Mouse (Mus musculus): ENCODE data around the gene Slc25a29.

- TF ChIP-seq CTCF (IDR thresholded peaks at IDR 0.05; ENCODE audit: low read depth) (no peak), EP300 (IDR thresholded peaks at IDR 0.05; ENCODE audit: low read depth) (no peak)
These were observed 19.4 kb upstream of the Slc25a29 start for GRCm38 (mm10) chr12:108855081-108855480.
